Mouse (Mus musculus): ENCODE results near the gene Clrn2. TPM values are rescaled to one million over a fixed set of nuclear protein-coding genes. Genes with fewer than 3 reads are reported as not detected.
A peak's percentile ranks its signal among the peaks of the same experiment; 100 is the strongest.

Gene Clrn2
- polyA plus RNA-seq, 1 experiment from 2014 or later, result not detected

DNA sequence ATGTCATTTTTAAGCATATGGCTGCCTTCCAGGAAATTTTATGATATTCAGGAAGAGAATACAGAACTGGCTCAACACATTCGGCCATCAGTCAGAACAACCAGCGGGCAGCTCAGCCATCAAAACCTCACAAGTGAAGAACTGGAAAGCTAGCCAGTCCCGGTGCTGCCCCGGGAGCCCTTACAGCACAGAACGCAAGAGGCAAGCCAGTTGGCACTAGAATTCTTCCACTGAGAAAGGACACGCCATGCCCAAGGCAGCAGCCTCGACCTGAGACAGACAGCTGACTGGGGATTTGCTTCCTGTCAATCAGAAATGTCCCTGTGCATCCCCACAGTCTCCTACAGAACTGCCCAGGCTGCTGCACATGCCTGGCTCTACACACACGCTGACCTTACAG lies 15.2 kb upstream of the Clrn2 start:
- ATAC-seq (ENCODE audit: insufficient read depth), result no peak
- Histone ChIP-seq H3K36me3 (ENCODE audit: insufficient read depth) (peaks cover 46% of the 10 kb centered on the region), H3K4me2 (no peak overlapping the region), H3K27ac (ENCODE audit: low read depth) (no peak overlapping the region), H3K4me1 (ENCODE audit: insufficient read depth) (no peaks in the 10 kb centered on the region), H3K9ac (no peak overlapping the region), H3K9me3 (ENCODE audit: low read depth, low read length) (no peaks in the 10 kb centered on the region), H3K27me3 (ENCODE audit: insufficient read depth, low read length) (no peaks in the 10 kb centered on the region), H3K4me3 (ENCODE audit: low read depth, low read length) (no peak overlapping the region)
- no peak for DNase-seq
- TF ChIP-seq CTCF (IDR thresholded peaks at IDR 0.05; ENCODE audit: low read depth), result no peak
- WGBS, result 83% methylated on average over 8 of the region's 8 CpGs

DNA sequence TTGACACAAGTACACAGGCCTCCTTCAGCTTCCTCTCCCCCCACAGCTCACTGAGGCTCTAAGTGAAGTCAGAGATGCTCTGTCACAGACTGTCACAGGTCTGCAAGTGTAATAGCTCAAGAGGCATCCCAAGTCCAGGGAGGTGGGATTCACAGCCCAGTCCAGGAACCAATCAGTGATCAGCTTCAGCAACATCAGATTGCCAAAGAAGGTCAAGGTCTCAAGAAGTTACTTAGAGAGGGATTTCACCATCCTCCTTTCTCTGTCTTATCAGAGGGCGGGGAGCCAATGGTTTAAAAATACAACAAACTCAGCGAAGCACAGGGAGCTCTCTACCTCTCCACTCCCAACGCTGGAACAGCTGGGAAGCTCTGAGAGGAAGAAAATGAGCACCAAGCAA lies 12.4 kb upstream of the Clrn2 start:
- Histone ChIP-seq H3K4me3 (ENCODE audit: low read depth, low read length) (no peak overlapping the region), H3K4me1 (ENCODE audit: insufficient read depth) (no peaks in the 10 kb centered on the region), H3K9me3 (ENCODE audit: low read depth, low read length) (no peaks in the 10 kb centered on the region), H3K36me3 (ENCODE audit: insufficient read depth) (peaks cover 39% of the 10 kb centered on the region; the same call in 1 of the 2 replicates), H3K27me3 (ENCODE audit: insufficient read depth, low read length) (no peaks in the 10 kb centered on the region), H3K4me2 (no peak overlapping the region), H3K27ac (ENCODE audit: low read depth) (no peak overlapping the region), H3K9ac (no peak overlapping the region)
- ATAC-seq (ENCODE audit: insufficient read depth) (no peak), DNase-seq (no peak)
- no peak for TF ChIP-seq CTCF (IDR thresholded peaks at IDR 0.05; ENCODE audit: low read depth)
- WGBS, result 70% methylated on average over 3 of the region's 3 CpGs

DNA sequence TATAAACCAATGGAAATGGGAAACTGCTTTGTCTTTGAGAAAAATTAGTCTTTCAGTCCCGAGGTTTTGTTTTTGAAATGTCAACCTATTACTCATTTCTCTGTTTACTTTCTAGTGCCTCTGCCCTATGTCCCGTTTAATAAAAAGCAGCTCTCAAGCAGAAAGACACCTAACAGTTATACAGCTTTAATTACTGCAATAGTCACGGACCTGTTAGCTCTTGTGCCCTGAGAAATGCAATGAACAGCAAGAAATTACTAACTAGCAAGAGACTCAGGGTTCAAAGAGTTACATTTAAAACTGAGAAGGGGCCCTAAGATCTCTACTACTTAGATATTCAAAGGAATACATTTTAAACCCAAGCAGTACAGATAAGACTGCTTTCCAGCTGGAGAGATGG lies 11.8 kb upstream of the Clrn2 start:
- Histone ChIP-seq H3K4me1 (ENCODE audit: insufficient read depth) (no peaks in the 10 kb centered on the region), H3K9ac (no peak overlapping the region), H3K27ac (ENCODE audit: low read depth) (no peak overlapping the region), H3K9me3 (ENCODE audit: low read depth, low read length) (no peaks in the 10 kb centered on the region), H3K4me3 (ENCODE audit: low read depth, low read length) (no peak overlapping the region), H3K36me3 (ENCODE audit: insufficient read depth) (peaks cover 34% of the 10 kb centered on the region; the same call in 1 of the 2 replicates), H3K27me3 (ENCODE audit: insufficient read depth, low read length) (no peaks in the 10 kb centered on the region), H3K4me2 (no peak overlapping the region)
- DNase-seq (no peak), ATAC-seq (ENCODE audit: insufficient read depth) (no peak)
- TF ChIP-seq CTCF (IDR thresholded peaks at IDR 0.05; ENCODE audit: low read depth), result no peak
- WGBS, result 59% methylated on average over 3 of the region's 3 CpGs

DNA sequence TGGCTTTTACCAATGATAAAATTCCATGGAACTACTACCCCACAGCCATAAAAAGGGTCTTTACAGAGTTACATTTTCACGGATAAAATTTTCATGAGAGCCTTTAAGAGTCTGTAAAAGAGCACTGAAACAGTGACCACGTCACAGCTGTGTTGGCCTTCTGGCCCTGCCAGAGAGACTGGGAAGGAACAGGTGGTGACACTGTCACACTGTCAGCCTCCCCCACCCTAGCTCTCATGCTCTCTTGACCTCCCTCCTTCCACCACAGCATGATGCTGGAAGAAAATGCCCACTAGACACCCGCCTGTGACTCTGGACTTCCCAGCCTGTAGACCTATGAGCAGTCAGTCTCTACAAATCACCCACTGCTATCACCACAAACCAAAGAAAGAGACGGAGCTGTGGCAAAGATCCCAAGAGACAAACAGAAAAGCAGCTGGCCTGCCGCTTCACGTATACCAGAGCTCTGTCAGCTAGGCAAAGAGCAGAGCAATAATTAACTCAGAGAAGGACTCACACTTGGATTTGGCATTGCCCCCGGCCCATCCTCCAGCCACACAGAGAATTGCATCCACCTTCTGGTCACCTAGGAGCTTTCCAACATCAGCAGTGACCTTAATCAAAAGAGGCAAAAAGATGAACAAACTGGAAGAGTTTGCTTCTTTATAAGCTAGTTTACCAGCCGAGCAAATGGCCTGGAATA lies 9.3 kb upstream of the Clrn2 start:
- Histone ChIP-seq H3K36me3 (ENCODE audit: insufficient read depth) (peaks cover 13% of the 10 kb centered on the region; the same call in 1 of the 2 replicates), H3K9ac (no peak overlapping the region), H3K4me1 (ENCODE audit: insufficient read depth) (peaks cover 5% of the 10 kb centered on the region; the same call in 1 of the 2 replicates), H3K27me3 (ENCODE audit: insufficient read depth, low read length) (no peaks in the 10 kb centered on the region), H3K4me3 (ENCODE audit: low read depth, low read length) (no peak overlapping the region), H3K9me3 (ENCODE audit: low read depth, low read length) (no peaks in the 10 kb centered on the region), H3K27ac (ENCODE audit: low read depth) (no peak overlapping the region), H3K4me2 (no peak overlapping the region)
- no peak for TF ChIP-seq CTCF (IDR thresholded peaks at IDR 0.05; ENCODE audit: low read depth)
- ATAC-seq (ENCODE audit: insufficient read depth), result no peak
- 86% methylated on average over 8 of the region's 8 CpGs for WGBS
- no peak for DNase-seq

DNA sequence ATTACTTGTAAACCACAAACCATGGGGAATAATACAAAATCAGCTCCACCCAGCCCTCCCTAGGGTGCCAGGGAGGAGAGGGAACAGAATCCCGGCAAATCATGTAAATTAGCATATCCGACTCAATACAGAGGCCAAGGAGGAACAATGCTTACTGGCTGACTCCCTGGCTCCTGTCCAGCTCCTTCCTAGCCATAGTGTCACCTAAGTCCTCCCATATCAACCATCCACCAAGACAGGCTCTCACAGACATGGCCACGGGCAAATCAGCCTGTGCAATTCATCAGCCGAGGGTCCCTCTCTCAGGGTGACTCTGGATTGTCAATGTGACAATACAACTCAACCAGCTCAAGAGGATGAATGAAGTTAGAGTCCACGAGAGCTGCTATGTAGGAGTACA lies 4.9 kb upstream of the Clrn2 start:
- ATAC-seq (ENCODE audit: insufficient read depth), result no peak
- peaks cover 6% of the 10 kb centered on the region; the same call in 1 of the 2 replicates for H3K36me3 ChIP-seq (ENCODE audit: insufficient read depth)
- no peak for TF ChIP-seq CTCF (IDR thresholded peaks at IDR 0.05; ENCODE audit: low read depth)
- H3K4me1 ChIP-seq (ENCODE audit: insufficient read depth), result peaks cover 5% of the 10 kb centered on the region; the same call in 1 of the 2 replicates
- H3K4me2 ChIP-seq, result peak overlapping the region; percentile 93
- no peak overlapping the region for H3K27ac ChIP-seq (ENCODE audit: low read depth)
- WGBS, result 46% methylated on average over 5 of the region's 5 CpGs
- H3K4me3 ChIP-seq (ENCODE audit: low read depth, low read length), result peak overlapping the region; percentile 65; the same call in 1 of the 2 replicates
- peak overlapping the region; percentile 69 for H3K9ac ChIP-seq
- peak; percentile 11 for DNase-seq
- H3K9me3 ChIP-seq (ENCODE audit: low read depth, low read length), result no peaks in the 10 kb centered on the region
- no peaks in the 10 kb centered on the region for H3K27me3 ChIP-seq (ENCODE audit: insufficient read depth, low read length)

DNA sequence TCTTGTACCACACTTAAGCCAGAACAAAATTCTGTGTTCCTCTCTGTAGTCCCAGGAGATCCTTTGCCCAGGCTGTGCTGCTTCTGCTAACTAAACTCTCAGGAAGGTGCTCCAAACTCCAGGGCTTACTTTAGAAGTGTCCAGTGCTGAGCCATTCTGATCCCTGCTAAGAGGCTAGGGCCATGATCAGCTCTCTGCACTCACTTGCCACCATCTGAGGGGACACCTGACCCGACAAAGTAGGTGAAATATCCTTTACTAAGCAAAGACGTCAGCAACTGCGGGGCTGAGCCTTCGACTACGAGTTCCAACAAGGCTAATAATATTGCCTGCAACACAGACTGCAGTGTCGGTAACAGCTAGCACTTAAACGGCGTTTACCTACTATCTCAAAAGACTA lies 4.3 kb upstream of the Clrn2 start:
- TF ChIP-seq CTCF (IDR thresholded peaks at IDR 0.05; ENCODE audit: low read depth), result no peak
- H3K27me3 ChIP-seq (ENCODE audit: insufficient read depth, low read length), result no peaks in the 10 kb centered on the region
- H3K4me1 ChIP-seq (ENCODE audit: insufficient read depth), result peaks cover 5% of the 10 kb centered on the region; the same call in 1 of the 2 replicates
- peak overlapping the region; percentile 65 for H3K4me3 ChIP-seq (ENCODE audit: low read depth, low read length)
- DNase-seq, result peak; percentile 26
- no peak for ATAC-seq (ENCODE audit: insufficient read depth)
- H3K9ac ChIP-seq, result peak overlapping the region; percentile 69
- H3K36me3 ChIP-seq (ENCODE audit: insufficient read depth), result peaks cover 3% of the 10 kb centered on the region; the same call in 1 of the 2 replicates
- H3K27ac ChIP-seq (ENCODE audit: low read depth), result no peak overlapping the region
- no peaks in the 10 kb centered on the region for H3K9me3 ChIP-seq (ENCODE audit: low read depth, low read length)
- H3K4me2 ChIP-seq, result peak overlapping the region; percentile 93
- under 1% methylated on average over 8 of the region's 8 CpGs for WGBS

DNA sequence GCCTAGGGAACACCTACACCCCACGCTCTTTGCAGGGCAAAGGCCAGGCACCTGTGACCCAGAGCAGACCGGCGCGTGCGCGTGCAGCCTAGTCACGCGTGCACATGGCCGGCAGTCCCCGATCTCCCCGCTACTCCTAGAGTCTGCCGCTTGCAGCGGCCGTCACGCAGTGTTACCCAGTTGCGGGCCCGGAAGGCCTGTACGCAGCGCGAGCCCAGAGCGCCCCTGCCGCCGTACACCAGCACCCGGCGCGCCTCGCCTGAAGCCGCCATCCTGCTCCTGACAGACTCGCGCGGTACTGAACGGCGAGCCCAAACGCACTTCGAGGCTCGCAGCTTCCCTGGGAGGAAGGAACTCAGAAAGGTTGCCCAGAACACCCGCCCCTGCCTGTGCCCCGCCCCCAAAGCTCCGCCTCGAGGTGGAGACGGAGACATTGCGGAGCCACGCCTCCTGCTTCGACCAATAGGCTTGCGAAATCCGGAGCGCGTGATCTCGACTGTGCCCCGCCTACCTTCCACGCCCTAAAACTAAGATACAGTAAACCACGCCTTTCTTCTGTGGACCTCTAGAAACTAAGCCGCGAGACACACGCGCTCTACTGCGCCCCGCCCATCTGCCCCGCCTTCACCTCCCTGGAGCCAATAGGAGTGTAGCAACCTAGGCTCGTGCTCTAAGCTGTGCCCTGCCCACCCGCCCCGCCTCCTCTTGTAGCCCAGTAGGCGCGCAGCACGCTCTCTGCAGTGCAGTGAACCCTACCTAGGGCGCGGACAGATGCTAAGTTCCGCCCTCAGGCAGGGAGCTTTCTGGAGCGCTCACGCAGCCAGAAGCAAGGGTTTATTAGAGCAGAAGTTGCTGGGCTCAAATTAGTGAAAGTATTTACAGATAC lies 3.5 kb upstream of the Clrn2 start, which contains the start of gene Qdpr:
Gene Qdpr, minus strand, starts transcription at position 406 of the 886 bp plus-strand sequence.
- Histone ChIP-seq H3K36me3 (ENCODE audit: insufficient read depth) (no peaks in the 10 kb centered on the region), H3K27me3 (ENCODE audit: insufficient read depth, low read length) (no peaks in the 10 kb centered on the region), H3K9me3 (ENCODE audit: low read depth, low read length) (no peaks in the 10 kb centered on the region), H3K4me3 (ENCODE audit: low read depth, low read length) (peak within 1 kb of the TSS; percentile 65), H3K4me2 (peak within 1 kb of the TSS; percentile 93), H3K4me1 (ENCODE audit: insufficient read depth) (peaks cover 5% of the 10 kb centered on the region; the same call in 1 of the 2 replicates), H3K9ac (peak within 1 kb of the TSS; percentile 69), H3K27ac (ENCODE audit: low read depth) (peak within 1 kb of the TSS; percentile 52; the same call in 1 of the 2 replicates)
- DNase-seq (peak; percentile 100), ATAC-seq (ENCODE audit: insufficient read depth) (peak; percentile 99)
- WGBS, result under 1% methylated on average over 65 of the region's 70 CpGs
- no peak for TF ChIP-seq CTCF (IDR thresholded peaks at IDR 0.05; ENCODE audit: low read depth)

Measured in lung, embryonic 14.5 days (tissue).